Mouse (Mus musculus) lung, postnatal 4 days (tissue): ENCODE data around the gene Lrp1.

Experiments
- DNase-seq, 2 experiments: peaks; one replicate each; pipeline ENCODE4 v3.0.0; 2021

Lrp1 gene

GRCm38 (mm10) chr10:127645791-127646190 is 24.8 kb upstream of the Lrp1 start:
- no peak for DNase-seq

- DNase-seq, result peak; percentile 84 to 87
Measured at GRCm38 (mm10) chr10:127643553-127644238, 22.7 kb upstream of the Lrp1 start.

- peak; percentile 87 to 90 for DNase-seq
Measured at GRCm38 (mm10) chr10:127642772-127643552, 22.0 kb upstream of the Lrp1 start, which contains the start of gene Stat6. TSS of gene Stat6 (plus strand) at chr10:127642986.

- peak; percentile 87 to 92 for DNase-seq
Measured at GRCm38 (mm10) chr10:127641861-127642771, 21.2 kb upstream of the Lrp1 start.

GRCm38 (mm10) chr10:127640421-127640820 is 19.5 kb upstream of the Lrp1 start:
- no peak for DNase-seq

GRCm38 (mm10) chr10:127632668-127633271 is 11.8 kb upstream of the Lrp1 start:
- DNase-seq, result no peak

- peak; percentile 61 to 65 for DNase-seq
Measured at GRCm38 (mm10) chr10:127631261-127632214, 10.6 kb upstream of the Lrp1 start.

GRCm38 (mm10) chr10:127626433-127626832 is 5.5 kb upstream of the Lrp1 start:
- DNase-seq, result no peak

- no peak for DNase-seq
Measured at GRCm38 (mm10) chr10:127623439-127624216, 2.7 kb upstream of the Lrp1 start.

- no peak for DNase-seq
Measured at GRCm38 (mm10) chr10:127622661-127623060, 1.7 kb upstream of the Lrp1 start.

- DNase-seq, result peak; percentile 83 to 86
Measured at GRCm38 (mm10) chr10:127622057-127622392, 1.1 kb upstream of the Lrp1 start.

GRCm38 (mm10) chr10:127621191-127622056 is 476 bp upstream of the Lrp1 start:
- peak; percentile 91 to 95 for DNase-seq

GRCm38 (mm10) chr10:127619941-127620405 is 975 bp downstream of the Lrp1 start:
- peak; percentile 50 to 65 for DNase-seq

GRCm38 (mm10) chr10:127619119-127619721 is 1.7 kb downstream of the Lrp1 start:
- DNase-seq, result peak in 1 of 2 experiments; percentile 49

GRCm38 (mm10) chr10:127618173-127618572 is 2.8 kb downstream of the Lrp1 start:
- DNase-seq, result peak in 1 of 2 experiments; percentile 68

- no peak for DNase-seq
Measured at GRCm38 (mm10) chr10:127617294-127617693, 3.7 kb downstream of the Lrp1 start.

GRCm38 (mm10) chr10:127616261-127616679 is 4.7 kb downstream of the Lrp1 start:
- DNase-seq, result no peak

- DNase-seq, result peak in 1 of 2 experiments; percentile 70
Measured at GRCm38 (mm10) chr10:127615591-127615990, 5.4 kb downstream of the Lrp1 start.

- no peak for DNase-seq
Measured at GRCm38 (mm10) chr10:127615034-127615374, 5.9 kb downstream of the Lrp1 start.
